Mouse (Mus musculus) cerebellum, postnatal 10 days (tissue): ENCODE results near the gene Akap2.

Experiments
- DNase-seq, 2 experiments: peaks; one replicate each; pipeline ENCODE4 v3.0.0; 2021; ENCODE audit warnings: mixed read lengths in 2 of 2

The Akap2 gene

GRCm38 (mm10) chr4:57839343-57839742 is 121.9 kb downstream of the Akap2 start:
- DNase-seq: no peak

- no peak for DNase-seq
Measured at GRCm38 (mm10) chr4:57841911-57842310, 124.5 kb downstream of the Akap2 start.

- DNase-seq: no peak
Measured at GRCm38 (mm10) chr4:57842472-57843305, 125.2 kb downstream of the Akap2 start.

DNA sequence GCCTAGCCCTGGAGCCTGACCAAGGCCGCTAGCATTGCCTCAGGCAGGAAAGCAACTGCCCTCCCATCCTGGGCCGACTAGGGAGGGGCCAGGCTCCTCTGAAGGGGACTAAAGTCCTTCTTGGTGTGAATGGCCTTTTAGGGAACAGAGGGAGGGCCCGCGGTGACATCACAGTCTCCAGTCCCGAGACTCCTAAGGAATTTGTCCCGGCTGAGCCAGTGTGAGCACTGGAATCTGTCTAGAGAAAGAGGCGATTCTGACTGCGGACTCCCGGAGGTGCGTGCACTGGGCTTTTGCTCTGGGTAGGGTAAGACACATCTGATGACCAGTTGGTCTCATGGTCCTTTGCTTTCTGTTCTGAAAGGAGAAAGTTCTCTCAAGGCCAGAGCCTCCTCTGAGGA is 127.6 kb downstream of the Akap2 start:
- peak; percentile 26 to 47 for DNase-seq

DNA sequence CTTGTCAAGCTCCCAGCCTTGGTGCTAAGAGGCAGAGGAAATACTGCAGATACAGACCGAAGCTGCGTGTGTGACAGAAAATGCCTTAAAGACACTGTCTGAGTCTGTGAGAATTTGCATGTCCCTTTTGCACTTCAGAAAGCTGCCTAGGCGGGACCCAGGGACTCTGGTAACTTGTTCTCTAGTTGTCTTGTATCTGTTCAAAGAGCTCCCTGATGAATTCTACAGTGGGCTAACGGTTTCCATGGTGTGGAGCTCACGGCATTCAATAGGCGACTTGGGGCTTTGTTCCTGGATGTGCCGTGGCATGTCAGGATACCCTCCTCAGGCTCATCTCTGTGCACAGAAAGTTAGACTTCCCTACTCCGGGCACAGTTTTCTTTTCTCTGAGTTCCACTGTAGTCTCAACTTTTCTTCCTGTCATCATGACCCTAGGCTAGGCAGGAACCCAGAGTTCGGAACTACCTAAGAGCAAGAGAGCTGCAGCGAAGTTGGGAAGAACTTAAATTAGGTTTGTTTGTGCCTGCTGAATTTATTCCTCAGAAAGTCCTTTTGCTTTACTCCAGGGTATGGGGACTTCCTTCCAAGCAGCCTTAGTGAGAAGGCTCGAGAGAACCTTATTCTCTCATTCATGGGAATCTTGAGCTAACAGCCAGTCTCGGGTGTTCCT is 128.2 kb downstream of the Akap2 start:
- DNase-seq: no peak

DNA sequence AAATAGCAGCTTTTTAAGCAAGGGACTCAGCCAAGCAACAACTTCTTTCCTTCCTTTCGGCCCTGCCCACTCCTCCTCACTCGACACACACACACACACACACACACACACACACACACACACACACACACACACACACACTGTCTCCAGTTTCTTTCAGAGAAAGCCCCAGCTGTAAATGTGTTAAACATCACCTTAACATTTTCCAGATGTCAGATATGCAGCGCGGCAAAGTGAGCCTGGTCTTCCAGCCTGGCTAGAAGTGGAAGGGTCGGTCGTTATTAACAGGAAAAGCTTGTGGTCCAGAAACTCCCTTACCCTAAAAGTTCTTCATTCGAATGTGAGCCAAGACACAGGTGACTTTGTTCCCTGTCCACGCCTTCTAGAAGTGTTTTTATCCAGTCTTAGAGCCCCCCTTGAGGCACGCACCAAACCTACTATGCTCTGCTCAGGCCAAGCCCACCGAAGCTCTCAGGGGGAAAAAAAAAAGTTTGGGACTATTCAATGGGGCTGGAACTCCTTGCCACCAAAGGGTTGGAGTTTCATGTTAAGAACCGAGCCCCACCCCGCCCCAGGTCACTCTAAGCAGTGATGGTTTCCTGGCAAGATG is 129.0 kb downstream of the Akap2 start:
- DNase-seq: no peak

- peak in 1 of 2 experiments; percentile 22 for DNase-seq
Measured at GRCm38 (mm10) chr4:57846991-57847422, 129.6 kb downstream of the Akap2 start.

GRCm38 (mm10) chr4:57847676-57848075 is 130.2 kb downstream of the Akap2 start:
- DNase-seq: no peak

DNA sequence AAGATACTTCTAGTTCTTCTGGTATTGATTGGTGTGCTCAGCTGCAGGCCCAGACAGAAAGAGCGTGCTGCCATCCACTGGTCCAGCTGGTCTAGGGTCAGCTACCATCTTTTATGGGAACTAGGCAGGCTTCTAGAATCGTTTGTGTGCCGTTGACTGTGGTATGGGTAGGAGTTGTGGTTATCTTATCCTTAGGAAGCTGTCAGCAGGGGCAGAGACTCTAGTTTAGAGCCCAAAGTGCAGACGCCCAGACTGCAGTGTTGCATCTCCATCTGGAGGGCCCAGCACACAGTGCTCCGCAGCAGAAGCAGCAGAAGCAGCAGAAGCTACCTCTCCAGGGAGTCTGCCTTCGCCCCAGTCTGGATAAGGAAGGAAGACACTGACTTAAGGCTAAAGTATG is 132.0 kb downstream of the Akap2 start:
- no peak for DNase-seq

GRCm38 (mm10) chr4:57851731-57852130 is 134.3 kb downstream of the Akap2 start:
- no peak for DNase-seq

GRCm38 (mm10) chr4:57852461-57853040 is 135.1 kb downstream of the Akap2 start:
- DNase-seq: no peak

DNA sequence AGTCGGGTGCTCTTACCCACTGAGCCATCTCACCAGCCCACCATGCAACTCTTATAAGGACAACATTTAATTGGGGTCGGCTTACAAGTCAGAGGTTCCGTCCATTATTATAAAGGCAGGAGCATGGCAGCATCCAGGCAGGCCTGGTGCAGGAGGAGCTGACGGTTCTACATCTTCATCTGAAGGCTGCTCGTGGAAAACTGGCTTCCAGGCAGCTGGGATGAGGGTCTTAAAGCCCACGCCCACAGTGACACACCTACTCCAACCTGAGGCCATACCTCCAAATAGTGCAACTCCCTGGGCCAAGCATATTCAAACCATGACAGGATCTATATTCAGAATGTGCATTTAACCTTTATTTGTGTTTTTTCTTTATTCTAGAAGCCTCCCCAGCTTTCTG is 136.7 kb downstream of the Akap2 start:
- no peak for DNase-seq

GRCm38 (mm10) chr4:57855281-57855941 is 138.0 kb downstream of the Akap2 start:
- DNase-seq: no peak

DNA sequence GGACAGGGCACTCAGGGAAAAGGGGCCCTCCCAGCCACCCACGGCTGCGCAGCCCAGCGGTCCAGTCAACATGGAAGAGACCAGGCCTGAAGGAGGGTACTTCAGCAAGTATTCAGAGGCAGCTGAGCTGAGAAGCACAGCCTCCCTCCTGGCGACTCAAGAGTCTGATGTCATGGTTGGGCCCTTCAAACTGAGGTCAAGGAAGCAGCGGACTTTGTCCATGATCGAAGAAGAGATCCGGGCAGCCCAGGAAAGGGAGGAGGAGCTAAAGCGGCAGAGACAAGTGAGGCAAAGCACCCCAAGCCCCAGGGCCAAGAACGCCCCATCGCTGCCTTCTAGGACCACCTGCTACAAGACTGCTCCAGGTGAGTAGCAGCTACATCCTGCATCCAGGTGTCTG is 139.2 kb downstream of the Akap2 start:
- no peak for DNase-seq

- no peak for DNase-seq
Measured at GRCm38 (mm10) chr4:57860204-57860611, 142.8 kb downstream of the Akap2 start.

GRCm38 (mm10) chr4:57861166-57861565 is 143.7 kb downstream of the Akap2 start:
- DNase-seq: no peak

DNA sequence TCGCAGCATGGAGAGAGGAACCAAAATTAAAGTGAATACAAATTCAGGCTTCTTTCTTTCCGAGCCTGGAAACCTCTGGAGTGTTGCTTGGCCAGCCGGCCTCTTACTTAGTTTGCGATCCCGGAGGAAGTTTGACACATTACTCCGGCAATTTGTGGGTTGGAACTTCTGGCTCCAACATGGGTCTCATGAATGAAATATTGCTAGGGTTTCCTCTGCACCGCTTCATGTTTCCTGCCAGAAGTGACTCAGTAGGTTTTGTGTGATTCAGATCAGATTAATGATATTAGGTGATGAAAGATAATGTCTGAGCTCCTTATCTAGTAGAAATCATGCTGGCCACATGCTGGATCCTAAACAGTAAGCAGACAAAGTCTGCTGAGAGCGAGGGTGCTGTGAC is 144.4 kb downstream of the Akap2 start:
- DNase-seq: no peak

DNA sequence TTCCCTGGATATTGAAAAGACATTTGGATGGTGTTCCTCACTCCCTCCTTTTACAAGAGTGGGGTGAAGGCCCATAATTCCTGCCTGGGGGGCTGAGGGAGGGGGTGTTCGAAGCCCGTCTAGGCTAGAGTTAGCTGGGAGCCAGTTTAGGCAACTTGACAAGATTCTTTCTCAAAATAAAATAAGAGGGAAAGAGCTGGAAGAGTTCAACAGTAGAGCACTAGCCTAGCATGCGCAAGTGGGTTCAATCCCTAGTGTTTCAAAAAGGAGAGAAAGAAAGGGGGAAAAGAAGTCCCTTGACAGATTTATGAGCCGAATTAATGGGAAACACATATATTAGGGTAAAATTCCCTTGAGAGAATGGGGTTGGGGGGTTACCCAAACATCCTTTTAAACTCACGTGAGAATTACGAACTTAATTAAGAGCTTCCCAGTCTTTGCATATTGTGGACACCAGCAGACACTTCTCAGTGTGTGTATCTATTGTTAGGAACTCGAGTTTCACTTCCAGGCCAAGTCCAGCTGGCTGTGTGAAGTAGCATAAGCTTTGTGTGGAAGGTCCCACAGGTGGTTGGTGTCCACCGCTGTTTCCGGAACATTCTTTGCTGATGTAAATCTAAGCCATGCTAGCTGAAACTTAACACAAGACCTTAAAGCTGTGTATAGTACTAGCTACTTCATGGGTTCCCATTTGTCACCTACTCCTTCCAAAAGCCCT is 145.0 kb downstream of the Akap2 start:
- no peak for DNase-seq

DNA sequence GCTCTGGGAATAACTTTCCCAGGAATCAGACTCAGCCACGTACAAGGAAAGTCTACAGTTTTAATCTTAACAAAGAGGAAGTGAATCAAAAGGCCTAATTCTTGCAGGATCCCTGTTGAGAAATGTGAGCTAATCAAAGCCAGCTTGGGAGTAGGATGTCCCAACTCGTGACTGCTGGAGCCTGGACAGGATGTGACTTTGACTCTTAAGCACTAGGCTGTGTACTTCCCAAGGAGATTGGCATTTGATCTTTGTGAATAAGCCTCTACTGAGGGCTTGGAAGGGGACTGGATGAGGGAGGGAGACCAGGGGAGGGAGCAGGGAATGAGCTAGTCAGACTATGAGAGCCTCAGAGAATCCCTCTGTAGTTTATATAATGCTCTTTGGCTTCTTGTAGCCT is 148.6 kb downstream of the Akap2 start:
- no peak for DNase-seq

GRCm38 (mm10) chr4:57866990-57867389 is 149.5 kb downstream of the Akap2 start:
- no peak for DNase-seq

DNA sequence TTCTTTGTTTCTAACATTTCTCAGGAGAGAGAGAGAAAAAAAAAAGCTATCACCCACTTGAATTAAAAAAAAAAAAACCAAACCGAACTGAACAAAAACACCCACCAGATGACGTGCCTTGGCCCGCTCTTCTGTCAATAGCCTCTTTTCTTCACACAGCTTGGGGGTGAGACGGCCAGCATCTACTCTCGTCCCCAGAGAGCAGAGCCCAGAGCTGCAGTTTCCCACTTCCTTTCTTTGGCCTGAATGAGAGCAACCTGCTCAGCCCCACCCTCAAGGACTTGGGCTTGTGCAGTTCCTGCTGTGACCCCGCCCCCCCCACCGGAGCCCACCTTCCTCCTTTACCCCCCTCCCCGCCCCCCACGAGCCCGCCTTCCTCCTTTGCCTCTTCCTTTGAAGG is 150.0 kb downstream of the Akap2 start:
- DNase-seq: no peak

- DNase-seq: no peak
Measured at GRCm38 (mm10) chr4:57879137-57879536, 161.7 kb downstream of the Akap2 start.
